Mouse (Mus musculus): ENCODE results near the gene Tubal3. TPM values are rescaled to one million over a fixed set of nuclear protein-coding genes. Genes with fewer than 3 reads are reported as not detected.

Tubal3 gene
- total and polyA plus RNA-seq, 3 experiments = 0.07 TPM; not detected in 2

DNA sequence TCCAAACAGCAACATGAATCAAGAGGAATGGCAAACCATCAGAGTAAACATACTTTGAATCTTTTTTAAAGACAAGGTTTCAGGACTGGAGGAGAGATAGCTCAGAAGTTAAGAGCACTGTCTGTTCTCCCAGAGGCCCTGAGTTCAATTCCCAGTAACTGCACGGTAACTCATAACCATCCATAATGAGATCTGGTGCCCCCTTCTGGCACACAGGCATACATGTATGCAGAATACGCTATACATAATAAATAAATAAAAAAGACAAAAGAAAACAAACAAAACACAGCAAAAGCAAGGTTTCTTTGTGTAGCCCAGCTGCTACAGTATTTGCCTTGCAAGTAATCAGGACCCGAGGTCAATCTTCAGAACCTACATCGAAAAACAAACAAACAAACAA is 31.4 kb downstream of the Tubal3 start:
- no peak overlapping the region for H3K4me3 ChIP-seq (replicated peaks in 1 of 3; ENCODE audit: low read depth in 2 of 3, low read length in 2 of 3, poor library complexity in 1 of 3)
- DNase-seq (ENCODE audit: extremely low read depth) = no peak
- TF ChIP-seq KAT2A (IDR thresholded peaks at IDR 0.05; ENCODE audit: insufficient replicate concordance, low read length) = no peak
- no peak for TF ChIP-seq SIN3A (IDR thresholded peaks at IDR 0.05; ENCODE audit: low read length)
- peak in 1 of 2 experiments; percentile 35; a peak in 2 of 4 replicates for TF ChIP-seq CTCF (conservative IDR thresholded peaks at IDR 0.05 in 1 of 2, IDR thresholded peaks at IDR 0.05 in 1 of 2; ENCODE audit: low read depth in 2 of 2, low read length in 2 of 2)
- no peaks in the 10 kb centered on the region for H3K27me3 ChIP-seq (replicated peaks)
- no peaks in the 10 kb centered on the region for H3K9me3 ChIP-seq (replicated peaks; ENCODE audit: low read length)
- no peak overlapping the region for H3K9ac ChIP-seq (ENCODE audit: insufficient read depth, low read depth)
- dilution Hi-C loops (cut with MboI; ENCODE audit: extremely low pct_ligation_motif_present, extremely low pct_unique_long_range_greater_than_20kb, low sequenced_read_pairs) = no loop called here
- H3K27ac ChIP-seq (ENCODE audit: insufficient read depth, low read depth) = no peak overlapping the region
- in situ Hi-C loops (cut with MboI; ENCODE audit: low pct_ligation_motif_present, low pct_unique_long_range_greater_than_20kb, low sequenced_read_pairs) = no loop called here
- H3K36me3 ChIP-seq (replicated peaks in 1 of 2; ENCODE audit: control insufficient read depth in 1 of 2, insufficient read depth in 1 of 2, low read length in 1 of 2) = no peaks in the 10 kb centered on the region
- no peaks in the 10 kb centered on the region for H3K4me1 ChIP-seq (ENCODE audit: control insufficient read depth in 1 of 2, insufficient read depth in 2 of 2)
- H3K4me2 ChIP-seq (ENCODE audit: insufficient read depth, low read depth, poor library complexity, severe bottlenecking) = no peak overlapping the region
- no peaks in the 10 kb centered on the region for H3K79me2 ChIP-seq (replicated peaks; ENCODE audit: control insufficient read depth, extremely low read depth, insufficient read depth, poor library complexity, severe bottlenecking)

GRCm38 (mm10) chr13:3951198-3951914 is 33.3 kb downstream of the Tubal3 start:
- Histone ChIP-seq H3K4me3 (replicated peaks in 1 of 3; ENCODE audit: low read depth in 2 of 3, low read length in 2 of 3, poor library complexity in 1 of 3) (no peak overlapping the region), H3K36me3 (replicated peaks in 1 of 2; ENCODE audit: control insufficient read depth in 1 of 2, insufficient read depth in 1 of 2, low read length in 1 of 2) (no peaks in the 10 kb centered on the region), H3K27ac (ENCODE audit: insufficient read depth, low read depth) (no peak overlapping the region), H3K79me2 (replicated peaks; ENCODE audit: control insufficient read depth, extremely low read depth, insufficient read depth, poor library complexity, severe bottlenecking) (no peaks in the 10 kb centered on the region), H3K9me3 (replicated peaks; ENCODE audit: low read length) (no peaks in the 10 kb centered on the region), H3K4me2 (ENCODE audit: insufficient read depth, low read depth, poor library complexity, severe bottlenecking) (no peak overlapping the region), H3K9ac (ENCODE audit: insufficient read depth, low read depth) (no peak overlapping the region), H3K4me1 (ENCODE audit: control insufficient read depth in 1 of 2, insufficient read depth in 2 of 2) (no peaks in the 10 kb centered on the region), H3K27me3 (replicated peaks) (no peaks in the 10 kb centered on the region)
- DNase-seq (ENCODE audit: extremely low read depth) = peak; percentile 7
- no peak for TF ChIP-seq ZNF384 (IDR thresholded peaks at IDR 0.05; ENCODE audit: low read depth, low read length)
- TF ChIP-seq CTCF (conservative IDR thresholded peaks at IDR 0.05 in 1 of 2, IDR thresholded peaks at IDR 0.05 in 1 of 2; ENCODE audit: low read depth in 2 of 2, low read length in 2 of 2) = 0 out of 4 replicates have a peak, but pooled peaks of 1 of the 2 experiments have one; percentile 22
- dilution Hi-C loops (cut with MboI; ENCODE audit: extremely low pct_ligation_motif_present, extremely low pct_unique_long_range_greater_than_20kb, low sequenced_read_pairs) = no loop called here
- in situ Hi-C loops (cut with MboI; ENCODE audit: low pct_ligation_motif_present, low pct_unique_long_range_greater_than_20kb, low sequenced_read_pairs) = no loop called here

DNA sequence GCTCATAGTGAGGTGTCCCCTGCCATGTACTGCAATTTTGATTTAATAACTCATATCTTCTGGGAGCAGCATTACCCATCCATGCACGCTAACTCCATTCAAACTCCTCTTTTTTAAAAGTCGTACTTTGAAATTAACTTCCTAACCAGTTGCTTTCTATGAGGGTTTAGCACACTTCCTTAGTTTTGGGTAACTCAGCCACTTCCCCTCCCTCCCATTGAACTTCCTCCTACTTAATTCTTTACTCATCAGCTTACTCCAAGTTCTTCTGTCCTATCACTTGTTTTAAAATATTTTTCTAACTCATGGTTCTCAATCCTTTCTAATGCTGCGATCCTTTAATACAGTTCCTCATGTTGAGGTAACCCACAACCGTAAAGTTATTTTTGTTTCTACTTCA is 50.8 kb downstream of the Tubal3 start:
- Histone ChIP-seq H3K9ac (ENCODE audit: insufficient read depth, low read depth) (no peak overlapping the region), H3K27ac (ENCODE audit: insufficient read depth, low read depth) (no peak overlapping the region), H3K36me3 (replicated peaks in 1 of 2; ENCODE audit: control insufficient read depth in 1 of 2, insufficient read depth in 1 of 2, low read length in 1 of 2) (no peaks in the 10 kb centered on the region), H3K9me3 (replicated peaks; ENCODE audit: low read length) (peaks cover 3% of the 10 kb centered on the region), H3K4me2 (ENCODE audit: insufficient read depth, low read depth, poor library complexity, severe bottlenecking) (no peak overlapping the region), H3K79me2 (replicated peaks; ENCODE audit: control insufficient read depth, extremely low read depth, insufficient read depth, poor library complexity, severe bottlenecking) (no peaks in the 10 kb centered on the region), H3K4me1 (ENCODE audit: control insufficient read depth in 1 of 2, insufficient read depth in 2 of 2) (peaks cover 0 to 10% of the 10 kb centered on the region in 2 experiments; a peak in 1 of 4 replicates), H3K4me3 (replicated peaks in 1 of 3; ENCODE audit: low read depth in 2 of 3, low read length in 2 of 3, poor library complexity in 1 of 3) (no peak overlapping the region), H3K27me3 (replicated peaks) (no peaks in the 10 kb centered on the region)
- dilution Hi-C loops (cut with MboI; ENCODE audit: extremely low pct_ligation_motif_present, extremely low pct_unique_long_range_greater_than_20kb, low sequenced_read_pairs) = no loop called here
- no peak for DNase-seq (ENCODE audit: extremely low read depth)
- TF ChIP-seq ZC3H11A (IDR thresholded peaks at IDR 0.05; ENCODE audit: low read depth, low read length) (no peak), E2F4 (IDR thresholded peaks at IDR 0.05; ENCODE audit: insufficient replicate concordance, low read depth, low read length) (no peak), HCFC1 (IDR thresholded peaks at IDR 0.05; ENCODE audit: low read depth, low read length) (no peak), TBP (conservative IDR thresholded peaks at IDR 0.05; ENCODE audit: low read depth, low read length) (no peak), MYC (IDR thresholded peaks at IDR 0.05; ENCODE audit: low read depth, low read length) (no peak)
- in situ Hi-C loops (cut with MboI; ENCODE audit: low pct_ligation_motif_present, low pct_unique_long_range_greater_than_20kb, low sequenced_read_pairs) = no loop called here

Other genes with a start within 250 kb of the Tubal3 start
- gene Calml3, start 114.0 kb upstream of the Tubal3 start, total RNA-seq (2012; rRNA removed) = not detected in 2 replicates
- gene Calml3, start 114.0 kb upstream of the Tubal3 start, total RNA-seq (2014; rRNA removed) = not detected in 2 replicates
- not detected in 2 replicates for gene Calml3, start 114.0 kb upstream of the Tubal3 start, polyA plus RNA-seq (2012; ENCODE audit: insufficient read length, low read depth)
- gene Calm4, start 80.5 kb upstream of the Tubal3 start, total RNA-seq (2012; rRNA removed) = not detected in 2 replicates
- gene Calm4, start 80.5 kb upstream of the Tubal3 start, total RNA-seq (2014; rRNA removed) = not detected in 2 replicates
- gene Calm4, start 80.5 kb upstream of the Tubal3 start, polyA plus RNA-seq (2012; ENCODE audit: insufficient read length, low read depth) = not detected in 2 replicates
- gene Calm5, start 64.1 kb upstream of the Tubal3 start, total RNA-seq (2012; rRNA removed) = not detected in 2 replicates
- not detected in 2 replicates for gene Calm5, start 64.1 kb upstream of the Tubal3 start, total RNA-seq (2014; rRNA removed)
- gene Calm5, start 64.1 kb upstream of the Tubal3 start, polyA plus RNA-seq (2012; ENCODE audit: insufficient read length, low read depth) = not detected in 2 replicates
- 15.7 and 18.9 TPM in 2 replicates for gene Net1, start 54 bp upstream of the Tubal3 start, total RNA-seq (2012; rRNA removed)
- gene Net1, start 54 bp upstream of the Tubal3 start, total RNA-seq (2014; rRNA removed) = 22.7 and 24.2 TPM in 2 replicates
- gene Net1, start 54 bp upstream of the Tubal3 start, polyA plus RNA-seq (2012; ENCODE audit: insufficient read length, low read depth) = 45.7 and 46.4 TPM in 2 replicates
- gene Ucn3, start 27.1 kb downstream of the Tubal3 start, total RNA-seq (2012; rRNA removed) = not detected in 2 replicates
- not detected in 2 replicates for gene Ucn3, start 27.1 kb downstream of the Tubal3 start, total RNA-seq (2014; rRNA removed)
- not detected in 2 replicates for gene Ucn3, start 27.1 kb downstream of the Tubal3 start, polyA plus RNA-seq (2012; ENCODE audit: insufficient read length, low read depth)
- gene Akr1c14, start 130.7 kb downstream of the Tubal3 start, total RNA-seq (2012; rRNA removed) = not detected in 2 replicates
- gene Akr1c14, start 130.7 kb downstream of the Tubal3 start, total RNA-seq (2014; rRNA removed) = not detected in 2 replicates
- gene Akr1c14, start 130.7 kb downstream of the Tubal3 start, polyA plus RNA-seq (2012; ENCODE audit: insufficient read length, low read depth) = not detected in 2 replicates
- gene Akr1c18, start 232.4 kb downstream of the Tubal3 start, total RNA-seq (2012; rRNA removed) = not detected in 2 replicates
- gene Akr1c18, start 232.4 kb downstream of the Tubal3 start, total RNA-seq (2014; rRNA removed) = not detected in 2 replicates
- gene Akr1c18, start 232.4 kb downstream of the Tubal3 start, polyA plus RNA-seq (2012; ENCODE audit: insufficient read length, low read depth) = not detected in 2 replicates